Mouse (Mus musculus): Measurements from ENCODE around the gene Gng7. TPM values are rescaled to one million over a fixed set of nuclear protein-coding genes. Genes with fewer than 3 reads are reported as not detected.
A peak's percentile ranks its signal among the peaks of the same experiment; 100 is the strongest.

Gng7 gene
- polyA plus RNA-seq, 1 experiment from 2014 or later, result 1.8 TPM

DNA sequence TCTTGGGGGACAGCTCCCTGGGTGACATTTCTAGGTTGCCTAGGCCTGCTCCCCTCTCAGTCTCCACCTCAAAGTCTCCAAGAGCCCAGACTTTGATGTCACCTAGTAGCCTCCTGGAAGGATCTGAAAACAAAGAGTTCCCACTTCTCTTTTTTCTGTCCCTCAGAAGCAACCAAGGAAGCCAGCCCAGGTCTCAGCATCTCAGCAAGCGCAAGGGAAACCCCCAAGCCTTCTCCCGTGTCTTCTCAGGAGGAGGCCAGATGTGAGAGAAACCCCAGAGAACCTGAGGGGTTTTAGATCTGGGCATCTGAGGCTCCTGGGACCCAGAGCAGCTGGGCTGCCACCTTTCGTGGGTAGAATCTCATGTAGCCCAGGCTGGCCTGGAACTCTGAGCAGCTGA is 45.4 kb downstream of the Gng7 start:
- no peak for DNase-seq (ENCODE audit: low spot score)

GRCm38 (mm10) chr10:80968106-80968505 is 46.6 kb downstream of the Gng7 start:
- DNase-seq (ENCODE audit: low spot score), result no peak

DNA sequence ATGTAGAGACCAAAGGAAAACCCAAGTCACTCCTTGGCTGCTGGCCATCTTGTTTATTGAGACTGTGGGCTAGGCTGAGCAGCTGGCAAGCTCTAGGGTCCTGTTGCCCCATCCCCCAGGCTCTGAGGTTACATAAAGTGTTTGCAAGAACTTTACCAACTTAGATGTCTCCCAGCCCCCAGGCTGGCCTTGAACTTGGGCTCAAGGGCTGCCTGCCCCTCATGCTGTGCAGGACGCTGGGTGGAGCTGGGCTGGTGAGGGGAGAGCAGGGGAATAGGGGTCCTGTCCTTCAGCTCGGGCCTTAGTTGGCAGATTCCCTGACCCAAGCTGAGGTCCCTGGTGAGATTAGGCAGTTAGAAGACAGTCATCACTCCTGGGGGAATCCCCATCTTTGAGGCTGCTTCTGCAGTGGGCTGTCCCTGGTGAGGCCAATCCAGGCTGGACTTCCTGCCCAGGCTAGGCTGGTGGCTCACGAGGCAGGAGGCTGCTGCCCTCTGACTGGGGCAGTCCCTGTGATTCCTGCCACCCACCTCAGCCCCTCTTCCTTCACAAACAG is 47.6 kb downstream of the Gng7 start:
- no peak for DNase-seq (ENCODE audit: low spot score)

- no peak for DNase-seq (ENCODE audit: low spot score)
These were observed 48.4 kb downstream of the Gng7 start for GRCm38 (mm10) chr10:80966296-80966695.

DNA sequence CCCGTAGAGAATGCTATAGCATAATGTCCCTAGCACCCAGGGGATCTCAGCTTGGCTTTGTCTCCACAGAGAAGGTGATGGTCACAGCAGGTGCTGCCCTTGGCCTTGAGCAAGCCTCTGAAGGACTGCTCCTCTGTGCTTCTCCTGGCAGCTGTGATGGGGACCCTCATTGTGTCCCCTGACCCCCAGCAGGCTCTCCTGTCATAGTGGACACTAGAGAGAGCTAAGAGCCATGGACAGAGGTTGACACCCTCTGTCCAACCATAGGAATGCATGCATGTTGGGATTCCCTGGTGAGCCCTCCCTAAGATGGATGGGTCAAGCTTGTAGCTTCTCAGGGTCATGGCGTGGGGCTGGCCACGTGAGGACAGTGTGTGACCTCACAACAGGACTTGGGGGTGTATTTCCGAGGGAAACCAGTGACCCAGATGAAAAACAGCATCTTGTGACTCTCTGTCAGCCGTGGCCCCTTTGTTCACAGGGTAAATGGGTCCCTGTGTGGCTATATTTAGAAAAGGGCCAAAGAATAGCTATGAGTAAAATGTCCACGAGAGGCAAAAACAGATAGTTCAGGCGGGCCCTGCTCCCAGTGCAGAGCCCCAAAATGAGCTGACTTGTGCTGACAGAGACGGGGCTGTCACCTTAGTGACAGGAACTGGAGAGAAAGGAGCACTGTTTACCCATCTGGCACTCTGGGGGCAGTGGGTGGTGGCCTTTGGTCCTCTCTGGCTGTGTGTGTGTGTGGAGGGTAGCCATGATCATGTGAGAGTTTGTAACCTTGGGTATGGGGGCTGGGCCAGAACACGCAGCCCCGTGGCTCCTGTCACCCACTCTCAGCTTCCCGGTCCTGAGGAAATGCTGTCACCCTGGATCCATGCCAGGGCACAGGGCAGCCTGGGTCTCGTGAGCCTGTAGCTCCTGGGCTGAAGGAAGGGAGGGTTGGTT is 51.4 kb downstream of the Gng7 start:
- DNase-seq (ENCODE audit: low spot score), result no peak

DNA sequence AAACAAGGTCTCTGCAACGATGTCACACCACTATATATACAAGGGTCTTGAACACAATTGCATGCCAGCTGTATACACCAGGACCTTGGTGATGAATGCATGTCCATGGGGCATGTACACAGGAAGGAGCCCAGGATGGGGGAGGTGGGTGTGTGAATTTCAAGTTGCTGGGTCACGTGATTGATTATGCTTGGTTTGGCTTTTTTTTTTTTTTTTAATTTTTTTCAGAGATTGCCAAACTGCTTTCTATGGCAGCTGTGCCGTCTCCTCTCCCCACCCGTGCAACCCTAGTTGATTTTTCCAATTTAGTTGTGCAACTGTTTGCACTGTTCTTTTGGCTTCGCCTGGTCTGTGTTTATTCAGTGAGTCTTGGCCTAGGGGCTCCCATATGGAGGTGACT is 52.2 kb downstream of the Gng7 start:
- DNase-seq (ENCODE audit: low spot score), result no peak

- DNase-seq (ENCODE audit: low spot score), result no peak
These were observed 52.7 kb downstream of the Gng7 start for GRCm38 (mm10) chr10:80962051-80962472.

DNA sequence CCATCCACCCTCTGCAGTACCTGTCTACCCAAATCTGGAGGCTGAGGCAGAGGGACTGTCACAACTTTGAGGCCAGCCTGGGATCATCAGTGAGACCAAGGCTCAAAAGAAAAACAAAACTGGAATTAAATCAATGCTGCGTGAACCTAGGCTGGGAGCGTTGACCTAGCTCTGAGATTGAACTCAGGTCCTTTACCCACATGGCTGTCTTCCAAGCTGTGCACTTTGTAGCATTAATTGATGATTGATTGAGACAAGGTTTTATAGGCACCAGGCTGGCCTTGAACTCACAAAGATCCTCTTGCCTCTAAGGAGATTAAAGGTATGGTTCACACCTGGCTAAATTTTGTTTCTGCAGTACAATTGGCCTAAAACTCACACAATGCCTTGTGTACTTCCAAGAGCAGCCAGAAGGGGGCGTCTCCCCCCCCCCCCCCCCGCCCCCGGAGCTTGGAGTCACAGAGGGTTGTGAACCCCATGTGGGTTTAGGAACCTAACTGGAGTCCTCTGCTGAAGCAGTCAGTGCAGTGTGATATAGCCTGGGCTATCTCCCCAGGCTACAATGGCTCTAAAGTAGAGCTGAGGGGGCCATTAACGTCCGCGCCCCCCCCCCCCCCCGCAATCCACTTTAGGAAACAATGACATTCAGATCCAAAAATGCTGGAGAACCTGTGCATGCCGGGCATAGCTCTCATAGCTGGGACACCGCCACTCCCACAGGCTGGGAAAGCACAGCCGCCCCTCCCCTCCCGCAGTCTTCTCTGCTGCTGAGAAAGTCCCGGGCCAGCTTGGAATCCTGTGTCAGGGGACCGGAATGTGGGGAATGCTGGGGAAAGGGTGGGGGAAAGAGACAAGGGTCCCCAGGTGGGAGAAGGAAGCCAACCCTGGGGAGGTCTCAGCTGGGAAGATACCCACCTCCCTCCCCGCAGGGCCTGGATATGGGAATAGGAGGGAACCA is 53.9 kb downstream of the Gng7 start:
- peak; percentile 57 for DNase-seq (ENCODE audit: low spot score)

DNA sequence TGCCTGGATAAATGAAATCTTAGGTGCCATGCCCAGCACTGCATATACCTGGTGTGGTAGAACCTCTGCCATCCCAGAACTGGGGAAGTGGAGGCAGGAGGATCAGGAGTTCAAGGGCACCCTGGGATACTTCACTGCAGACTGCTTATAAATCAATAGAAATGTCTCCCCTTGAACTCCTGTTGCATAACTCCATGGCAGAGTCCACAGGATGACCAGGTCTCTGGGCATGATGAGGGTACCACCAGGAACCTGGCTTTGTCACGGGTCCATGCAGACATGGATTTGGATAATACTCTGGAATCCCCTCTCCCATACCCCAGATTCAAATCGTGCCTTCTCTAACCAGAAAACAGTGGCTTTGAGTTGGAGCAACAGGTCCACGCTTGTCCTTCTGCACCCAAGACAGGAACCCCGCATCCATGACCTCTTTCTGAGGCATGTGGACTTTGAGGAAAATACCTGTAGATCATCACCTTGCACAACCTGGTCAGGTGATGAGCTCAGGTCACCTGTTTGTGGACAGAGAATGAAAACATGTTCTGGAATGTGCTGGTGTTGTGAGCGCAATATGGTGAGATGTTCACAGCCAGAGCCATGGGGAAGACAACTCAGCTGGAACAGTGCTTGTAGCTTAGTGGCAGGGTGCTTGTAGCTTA is 55.6 kb downstream of the Gng7 start:
- no peak for DNase-seq (ENCODE audit: low spot score)

DNA sequence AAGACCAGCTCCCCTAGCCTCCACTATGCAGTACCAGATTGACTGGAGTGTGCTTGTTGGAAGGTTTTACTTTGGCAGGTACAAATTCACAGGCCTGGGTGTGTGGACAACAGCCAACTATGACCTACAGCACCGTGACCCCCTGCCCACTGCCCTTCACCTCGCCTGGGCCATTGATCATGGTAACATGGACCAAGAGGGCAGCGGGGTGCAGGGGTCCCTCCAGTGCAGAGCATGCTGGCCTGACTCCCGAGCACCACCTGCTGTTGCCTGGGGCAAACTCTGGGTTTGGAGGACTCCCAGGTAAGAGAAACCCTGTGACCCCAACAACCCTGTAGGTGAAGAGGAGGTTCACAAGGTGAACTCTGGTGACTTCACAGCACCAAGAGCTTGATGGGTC is 57.0 kb downstream of the Gng7 start:
- DNase-seq (ENCODE audit: low spot score), result no peak

- DNase-seq (ENCODE audit: low spot score), result no peak
These were observed 57.8 kb downstream of the Gng7 start for GRCm38 (mm10) chr10:80956901-80957300.

DNA sequence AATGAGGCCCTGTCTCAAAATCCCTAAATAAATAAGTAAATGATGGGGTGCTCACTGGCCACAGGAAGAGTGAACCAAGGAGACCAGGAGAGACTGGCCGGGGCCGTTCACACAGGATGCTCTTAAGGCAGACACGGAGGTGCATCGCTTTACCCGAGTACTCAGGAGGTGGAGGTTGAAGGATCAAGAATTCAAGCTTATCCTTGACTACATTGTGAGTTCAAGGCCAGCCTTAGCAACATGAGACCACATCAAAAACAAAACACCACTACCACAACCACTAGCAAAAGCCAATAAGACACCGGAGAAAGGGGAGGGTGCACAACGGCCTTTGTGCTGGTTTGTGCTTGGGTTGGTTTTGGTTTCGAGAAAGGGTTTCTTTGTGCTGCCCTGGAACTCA is 58.4 kb downstream of the Gng7 start:
- no peak for DNase-seq (ENCODE audit: low spot score)

- peak; percentile 64 for DNase-seq (ENCODE audit: low spot score)
These were observed 59.2 kb downstream of the Gng7 start for GRCm38 (mm10) chr10:80955536-80955935.

DNA sequence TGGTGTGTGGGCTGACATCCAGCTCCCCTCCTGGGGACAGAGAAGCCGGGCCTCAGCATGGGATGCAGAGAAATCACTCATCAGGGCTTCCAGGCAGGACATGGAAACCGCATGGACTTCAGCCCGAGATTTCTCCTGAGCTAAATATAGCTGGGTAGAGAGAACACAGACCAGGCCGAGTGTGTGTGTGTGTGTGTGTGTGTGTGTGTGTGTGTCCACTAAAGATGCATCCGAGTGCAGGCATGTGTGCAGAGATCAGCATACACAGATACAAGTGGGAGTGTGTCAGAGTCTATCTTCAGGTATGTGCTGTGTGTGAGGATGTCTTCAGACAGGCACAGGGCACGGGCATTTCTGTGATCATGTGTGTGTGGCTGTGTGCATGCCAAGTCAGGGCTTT is 59.9 kb downstream of the Gng7 start:
- no peak for DNase-seq (ENCODE audit: low spot score)

- no peak for DNase-seq (ENCODE audit: low spot score)
These were observed 60.3 kb downstream of the Gng7 start for GRCm38 (mm10) chr10:80954415-80954814.

DNA sequence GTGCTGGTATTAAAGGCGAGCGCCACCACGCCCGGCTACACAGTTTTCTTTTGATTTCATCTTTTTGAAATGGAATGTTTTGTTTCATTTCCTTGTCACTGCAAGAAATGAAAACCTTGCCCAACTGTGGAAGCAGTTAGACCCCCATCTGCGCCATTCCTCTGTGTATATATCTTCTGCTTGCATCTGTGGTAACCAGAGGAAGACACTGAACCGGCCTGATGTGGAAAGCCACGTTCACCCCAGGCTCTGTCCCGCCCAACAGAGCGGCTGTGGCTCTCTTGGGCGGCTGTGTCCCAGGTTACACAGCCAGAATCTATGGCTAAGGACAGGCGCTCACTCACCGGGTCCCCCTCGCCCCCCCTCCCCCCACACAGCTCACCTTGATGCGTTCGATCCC is 62.3 kb downstream of the Gng7 start:
- no peak for DNase-seq (ENCODE audit: low spot score)

DNA sequence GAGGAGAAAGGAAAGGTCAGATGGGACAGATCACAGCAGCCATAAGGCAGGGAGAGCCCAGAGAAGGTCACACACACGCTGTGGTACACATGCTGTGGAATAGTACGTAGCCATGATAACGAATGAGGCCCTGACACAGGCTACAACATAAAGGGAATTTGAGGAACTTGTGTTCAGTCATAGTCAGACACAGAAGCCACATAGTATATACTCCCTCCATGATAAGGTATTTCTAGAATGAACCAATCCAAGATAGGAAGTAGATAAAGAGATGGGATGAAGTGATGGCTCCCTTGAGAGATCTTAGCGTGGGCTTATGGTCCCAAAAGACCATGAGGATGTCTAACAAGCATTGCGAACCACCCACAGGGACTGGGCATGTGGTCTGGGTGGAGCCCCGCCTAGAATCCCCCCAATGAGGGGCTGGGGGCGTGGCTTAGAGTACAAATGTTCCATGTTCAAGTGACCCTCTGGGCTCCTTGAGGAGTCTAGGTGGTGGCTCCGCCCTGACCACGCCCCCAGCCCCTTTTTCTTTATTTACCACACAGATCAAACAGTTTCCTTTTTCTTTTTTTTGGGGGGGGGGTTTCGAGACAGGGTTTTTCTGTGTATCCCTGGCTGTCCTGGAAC is 62.9 kb downstream of the Gng7 start:
- no peak for DNase-seq (ENCODE audit: low spot score)

DNA sequence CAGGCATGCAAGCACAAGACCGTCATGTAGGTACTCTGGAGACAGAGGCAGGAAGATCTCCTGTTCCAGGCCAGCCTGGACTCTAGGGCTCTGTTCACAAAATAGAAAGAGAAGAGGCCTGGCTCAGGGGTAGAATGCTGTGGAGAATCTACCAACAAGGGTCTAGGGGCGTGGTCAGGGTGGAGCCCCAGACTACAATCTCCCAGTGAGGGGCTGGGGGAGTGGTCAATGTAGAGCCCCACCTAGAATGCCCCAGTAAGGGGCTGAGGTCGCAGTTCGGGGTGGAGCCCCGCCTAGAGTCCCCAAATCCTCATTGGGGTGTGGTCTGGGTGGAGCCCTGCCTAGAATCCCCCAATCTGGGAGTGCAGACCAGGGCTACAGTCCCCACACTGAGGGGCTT is 64.4 kb downstream of the Gng7 start:
- no peak for DNase-seq (ENCODE audit: low spot score)

GRCm38 (mm10) chr10:80949081-80949480 is 65.7 kb downstream of the Gng7 start:
- DNase-seq (ENCODE audit: low spot score), result no peak

GRCm38 (mm10) chr10:80948570-80948969 is 66.2 kb downstream of the Gng7 start:
- DNase-seq (ENCODE audit: low spot score), result no peak

- DNase-seq (ENCODE audit: low spot score), result no peak
These were observed 66.9 kb downstream of the Gng7 start for GRCm38 (mm10) chr10:80947802-80948201.
